Mouse (Mus musculus) left cerebral cortex, postnatal 36 days (tissue): ENCODE measurements around the gene Xylt1. TPM values are rescaled to one million over a fixed set of nuclear protein-coding genes. Genes with fewer than 3 reads are reported as not detected.

Experiments
- DNase-seq, 2 experiments: peaks; one replicate each; pipeline ENCODE4 v3.0.0; 2021 to 2022; ENCODE audit warnings: low spot score in 2 of 2, mixed read lengths in 1 of 2
- intact Hi-C: fragments of 180-260 bp; cut with DNase I; formaldehyde crosslinking; loops from one replicate; pipeline ENCODE4 v1.15.1; 2025
- total RNA-seq, 2 experiments: library from RNA; stranded (reverse); gene quantifications; 2 replicates each; pipeline ENCODE4 v1.2.3; 2021

Xylt1 gene
- total RNA-seq = 10 to 100 TPM; 46.0 to 59.0 TPM

- intact Hi-C loops = loop anchor here (2.0 to 10.0 kb wide), 5 partner anchors 62 to 722 kb away; no protein-coding TSS in a partner anchor
Observed at GRCm38 (mm10) chr7:117380418-117381187, at the start of gene Xylt1. Gene Xylt1, plus strand, starts transcription at chr7:117380979.

GRCm38 (mm10) chr7:117333936-117334335 is 46.8 kb upstream of the Xylt1 start:
- intact Hi-C loops = no loop called here
- DNase-seq = no peak

More at GRCm38 (mm10) chr7:117380418-117381187, at the start of gene Xylt1:
- DNase-seq = peak; percentile 86 to 87

- intact Hi-C loops = loop anchor here (5.0 kb wide), 1 partner anchor 249 kb away; no protein-coding TSS in a partner anchor
- DNase-seq = no peak
Observed at GRCm38 (mm10) chr7:117356316-117356715, 24.5 kb upstream of the Xylt1 start.

GRCm38 (mm10) chr7:117357425-117358194 is 23.2 kb upstream of the Xylt1 start:
- intact Hi-C loops = loop anchor here (5.0 kb wide), 1 partner anchor 250 kb away; no protein-coding TSS in a partner anchor
- peak; percentile 44 to 57 for DNase-seq

GRCm38 (mm10) chr7:117361281-117361680 is 19.5 kb upstream of the Xylt1 start:
- no peak for DNase-seq
- intact Hi-C loops = no loop called here

- intact Hi-C loops = no loop called here
- DNase-seq = no peak
Observed at GRCm38 (mm10) chr7:117362493-117362892, 18.3 kb upstream of the Xylt1 start.

- intact Hi-C loops = no loop called here
- no peak for DNase-seq
Observed at GRCm38 (mm10) chr7:117368647-117369289, 12.0 kb upstream of the Xylt1 start.

- DNase-seq = no peak
- intact Hi-C loops = no loop called here
Observed at GRCm38 (mm10) chr7:117369290-117369941, 11.4 kb upstream of the Xylt1 start.

GRCm38 (mm10) chr7:117375886-117376309 is 4.9 kb upstream of the Xylt1 start:
- intact Hi-C loops = loop anchor here (2.0 to 5.0 kb wide), 3 partner anchors 174 to 729 kb away; no protein-coding TSS in a partner anchor
- DNase-seq = peak; percentile 52 to 73

- intact Hi-C loops = loop anchor here (2.0 to 5.0 kb wide), 3 partner anchors 175 to 730 kb away; no protein-coding TSS in a partner anchor
- DNase-seq = no peak
Observed at GRCm38 (mm10) chr7:117377138-117377537, 3.6 kb upstream of the Xylt1 start.

GRCm38 (mm10) chr7:117380036-117380417 is 752 bp upstream of the Xylt1 start:
- DNase-seq = no peak
- intact Hi-C loops = loop anchor here (2.0 to 10.0 kb wide), 5 partner anchors 62 to 723 kb away; no protein-coding TSS in a partner anchor

GRCm38 (mm10) chr7:117381188-117381981 is 606 bp downstream of the Xylt1 start:
- intact Hi-C loops = loop anchor here (2.0 to 10.0 kb wide), 5 partner anchors 61 to 721 kb away; no protein-coding TSS in a partner anchor
- DNase-seq = peak in 1 of 2 experiments; percentile 57

GRCm38 (mm10) chr7:117382006-117382405 is 1.2 kb downstream of the Xylt1 start:
- no peak for DNase-seq

GRCm38 (mm10) chr7:117383147-117383940 is 2.6 kb downstream of the Xylt1 start:
- intact Hi-C loops = loop anchor here (2.0 to 10.0 kb wide), 5 partner anchors 59 to 499 kb away; no protein-coding TSS in a partner anchor

More at GRCm38 (mm10) chr7:117382006-117382405, 1.2 kb downstream of the Xylt1 start:
- intact Hi-C loops = loop anchor here (2.0 to 10.0 kb wide), 5 partner anchors 60 to 501 kb away; no protein-coding TSS in a partner anchor

GRCm38 (mm10) chr7:117386376-117386775 is 5.6 kb downstream of the Xylt1 start:
- DNase-seq = no peak
- intact Hi-C loops = loop anchor here (10.0 kb wide), 2 partner anchors 88 to 168 kb away; no protein-coding TSS in a partner anchor

More at GRCm38 (mm10) chr7:117383147-117383940, 2.6 kb downstream of the Xylt1 start:
- peak; percentile 45 to 55 for DNase-seq

- no peak for DNase-seq
- intact Hi-C loops = loop anchor here (10.0 kb wide), 2 partner anchors 86 to 166 kb away; no protein-coding TSS in a partner anchor
Observed at GRCm38 (mm10) chr7:117388284-117388988, 7.7 kb downstream of the Xylt1 start.
